Mouse (Mus musculus) gonadal fat pad, adult 2 months (tissue): ENCODE measurements around the gene Son. TPM values are rescaled to one million over a fixed set of nuclear protein-coding genes. Genes with fewer than 3 reads are reported as not detected.
"Not testable (repeated sequence)": the region's sequence is repeated elsewhere in the genome, so short reads cannot be mapped to it uniquely, and the experiment has no call there.

Experiments
- DNase-seq: peaks from one replicate; pipeline ENCODE4 v3.0.0-alpha.2; 2012; ENCODE audit warnings: low read depth
- polyA plus RNA-seq: library from polyadenylated mRNA; depleted of rRNA; stranded (reverse); fragments of >200 nt; gene quantifications from 2 replicates; pipeline ENCODE4 v1.2.3, GENCODE M21; 2012

Son gene
- polyA plus RNA-seq, 1 experiment = 110 TPM

DNA sequence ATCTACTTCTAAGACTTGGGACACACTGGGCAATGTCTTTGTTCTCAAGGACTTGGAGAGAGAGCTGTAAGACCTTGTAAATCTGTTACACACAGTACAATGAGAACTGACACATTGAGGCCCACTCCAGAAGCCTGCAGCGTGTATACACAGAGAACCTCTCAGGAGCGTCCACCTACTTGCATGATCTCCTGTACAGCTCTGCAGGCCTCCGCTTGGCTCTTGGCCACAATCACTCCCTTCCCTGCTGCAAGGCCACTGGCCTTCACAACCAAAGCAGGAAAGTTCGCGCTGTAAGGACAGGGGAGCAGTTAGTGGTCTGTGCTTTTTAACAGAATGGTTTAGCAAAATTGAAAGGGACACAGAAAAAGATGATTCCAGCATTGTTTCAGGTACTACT, 8.1 kb upstream of the Son start:
- DNase-seq = no peak

DNA sequence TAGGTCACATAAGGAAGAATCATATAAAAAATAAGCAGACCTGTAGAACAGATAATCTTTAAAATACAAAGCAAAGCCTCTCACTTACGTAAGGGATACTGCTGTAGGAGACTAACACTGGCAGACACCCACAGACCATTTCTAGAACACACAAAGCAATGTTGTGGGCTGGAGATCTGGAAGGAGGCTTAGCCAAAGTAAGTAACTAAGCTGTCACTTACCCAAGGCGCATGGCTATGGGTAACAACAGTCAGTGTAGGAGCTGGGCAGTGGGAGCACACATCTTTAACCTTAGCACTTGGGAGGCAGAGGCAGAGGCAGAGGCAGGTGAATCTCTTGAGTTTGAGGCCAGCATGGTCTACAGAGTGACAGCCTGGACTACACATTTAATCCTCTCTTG, 7.7 kb upstream of the Son start:
- DNase-seq = no peak

- no peak for DNase-seq
Observed at GRCm38 (mm10) chr16:91640171-91640570, 7.1 kb upstream of the Son start.

GRCm38 (mm10) chr16:91644901-91645300, 2.4 kb upstream of the Son start:
- DNase-seq = no peak

- DNase-seq = not testable (repeated sequence)
Observed at GRCm38 (mm10) chr16:91645420-91645819, 1.9 kb upstream of the Son start.

- no peak for DNase-seq
Observed at GRCm38 (mm10) chr16:91645995-91646602, 1.2 kb upstream of the Son start.

DNA sequence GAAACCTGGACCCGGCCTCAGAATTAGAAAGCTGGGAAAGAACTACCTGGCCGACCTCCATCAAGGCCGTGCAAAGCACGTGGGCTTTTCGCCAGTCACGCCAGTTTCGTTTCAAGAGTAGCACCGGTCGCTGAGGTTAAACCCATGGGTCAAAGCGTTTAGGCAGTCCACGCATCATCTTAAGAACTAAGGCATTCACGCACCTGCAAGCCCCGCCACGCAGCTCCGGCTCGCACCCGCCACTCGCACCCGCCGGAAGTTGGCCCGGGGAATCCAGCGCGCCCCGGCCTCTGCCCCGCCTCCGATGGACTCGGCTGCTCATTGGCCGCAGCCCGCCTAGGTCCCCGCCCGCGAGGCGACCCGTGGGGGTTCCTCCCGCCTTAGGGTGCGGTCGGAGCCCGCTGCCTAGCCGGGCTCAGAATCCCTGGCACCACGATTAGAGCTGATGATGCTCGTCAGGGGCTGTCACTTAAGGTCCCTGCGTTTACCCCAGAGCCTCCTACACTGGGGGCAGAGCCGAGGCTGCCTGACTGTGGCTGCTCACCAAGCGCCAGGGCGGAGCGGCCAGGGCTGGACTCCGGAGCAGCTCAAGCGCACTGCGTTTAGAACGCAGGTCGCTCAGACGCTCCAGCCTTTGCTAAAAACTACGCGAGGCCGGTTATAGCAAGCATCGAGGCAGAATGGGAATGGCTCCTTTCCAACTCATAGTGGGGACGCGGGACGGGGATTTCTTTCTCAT, 456 bp upstream of the Son start, which contains the start of gene Gart:
TSS of gene Gart (minus strand) at position 272 of the 739 bp plus-strand sequence.
- DNase-seq = no peak

DNA sequence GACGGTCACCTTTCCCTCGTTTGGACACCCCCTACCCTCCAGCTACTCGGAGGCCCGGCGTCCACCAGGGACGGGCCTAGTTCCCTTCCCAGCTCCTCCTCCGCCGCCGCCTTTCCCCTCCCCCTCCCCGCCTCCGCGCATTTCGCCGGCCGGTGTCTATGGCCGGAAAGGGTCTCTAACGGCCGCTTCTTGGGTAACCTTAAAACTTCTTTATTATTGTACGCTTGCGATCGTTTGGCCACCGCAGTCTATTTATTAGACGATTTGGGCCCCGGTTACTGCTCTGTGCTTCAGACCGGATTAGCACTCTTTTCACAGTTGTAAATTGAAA, 879 bp downstream of the Son start:
- DNase-seq = no peak

DNA sequence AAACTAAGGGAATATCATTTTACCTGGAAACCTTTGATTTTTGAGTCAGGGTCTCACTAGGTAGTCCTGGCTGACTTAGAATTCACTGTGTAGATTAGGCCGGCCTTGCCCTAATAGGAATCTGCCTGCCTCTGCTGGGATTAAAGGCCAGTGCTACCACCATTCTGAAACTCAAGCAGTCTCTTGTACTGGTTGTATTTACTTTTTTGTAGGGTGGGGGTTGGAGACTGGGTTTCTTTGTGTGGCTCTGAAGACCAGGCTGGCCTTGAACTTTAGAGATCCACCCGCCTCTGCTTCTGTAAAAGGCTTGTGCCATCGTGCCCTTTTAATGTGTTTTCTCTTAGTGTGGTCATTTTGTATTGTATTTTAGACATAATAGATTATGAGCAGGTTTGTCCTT, 1.9 kb downstream of the Son start:
- no peak for DNase-seq

GRCm38 (mm10) chr16:91649781-91650180, 2.5 kb downstream of the Son start:
- no peak for DNase-seq

GRCm38 (mm10) chr16:91652191-91652590, 4.9 kb downstream of the Son start:
- no peak for DNase-seq

- no peak for DNase-seq
Observed at GRCm38 (mm10) chr16:91655285-91655684, 8.0 kb downstream of the Son start.

DNA sequence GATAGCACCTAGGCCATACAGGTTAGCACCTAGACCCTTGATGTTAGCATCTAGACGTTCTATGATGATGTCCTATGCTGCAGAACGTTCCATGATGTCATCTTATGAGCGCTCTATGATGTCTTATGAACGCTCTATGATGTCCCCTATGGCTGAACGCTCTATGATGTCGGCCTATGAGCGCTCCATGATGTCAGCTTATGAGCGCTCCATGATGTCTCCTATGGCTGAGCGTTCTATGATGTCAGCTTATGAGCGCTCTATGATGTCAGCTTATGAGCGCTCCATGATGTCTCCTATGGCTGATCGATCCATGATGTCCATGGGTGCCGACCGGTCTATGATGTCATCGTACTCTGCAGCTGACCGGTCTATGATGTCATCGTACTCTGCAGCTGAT, 10.0 kb downstream of the Son start:
- DNase-seq = no peak

GRCm38 (mm10) chr16:91658471-91658870, 11.2 kb downstream of the Son start:
- no peak for DNase-seq

GRCm38 (mm10) chr16:91659798-91660197, 12.5 kb downstream of the Son start:
- no peak for DNase-seq

- no peak for DNase-seq
Observed at GRCm38 (mm10) chr16:91661397-91661796, 14.1 kb downstream of the Son start.

- DNase-seq = no peak
Observed at GRCm38 (mm10) chr16:91662336-91662735, 15.0 kb downstream of the Son start.

GRCm38 (mm10) chr16:91663795-91664194, 16.5 kb downstream of the Son start:
- DNase-seq = no peak

DNA sequence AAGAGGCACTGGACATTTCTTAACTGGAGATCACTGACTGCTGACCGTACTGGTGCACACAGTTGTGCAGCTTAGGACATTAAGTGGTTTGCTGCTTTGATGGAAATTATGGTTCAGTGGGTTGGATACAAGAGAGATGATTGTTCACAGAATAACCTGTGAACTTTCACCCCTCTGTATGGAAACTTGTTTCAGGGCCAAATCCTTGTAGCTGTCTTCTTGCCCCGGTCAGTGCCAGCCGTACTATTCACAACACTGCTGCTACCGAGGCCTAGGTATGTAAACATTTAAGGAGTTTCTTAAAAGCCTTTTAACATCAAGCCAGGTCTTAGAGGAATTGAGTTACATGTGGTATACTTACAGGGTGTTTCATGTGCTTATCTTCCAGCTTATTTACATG, 27.2 kb downstream of the Son start:
- DNase-seq = no peak

DNA sequence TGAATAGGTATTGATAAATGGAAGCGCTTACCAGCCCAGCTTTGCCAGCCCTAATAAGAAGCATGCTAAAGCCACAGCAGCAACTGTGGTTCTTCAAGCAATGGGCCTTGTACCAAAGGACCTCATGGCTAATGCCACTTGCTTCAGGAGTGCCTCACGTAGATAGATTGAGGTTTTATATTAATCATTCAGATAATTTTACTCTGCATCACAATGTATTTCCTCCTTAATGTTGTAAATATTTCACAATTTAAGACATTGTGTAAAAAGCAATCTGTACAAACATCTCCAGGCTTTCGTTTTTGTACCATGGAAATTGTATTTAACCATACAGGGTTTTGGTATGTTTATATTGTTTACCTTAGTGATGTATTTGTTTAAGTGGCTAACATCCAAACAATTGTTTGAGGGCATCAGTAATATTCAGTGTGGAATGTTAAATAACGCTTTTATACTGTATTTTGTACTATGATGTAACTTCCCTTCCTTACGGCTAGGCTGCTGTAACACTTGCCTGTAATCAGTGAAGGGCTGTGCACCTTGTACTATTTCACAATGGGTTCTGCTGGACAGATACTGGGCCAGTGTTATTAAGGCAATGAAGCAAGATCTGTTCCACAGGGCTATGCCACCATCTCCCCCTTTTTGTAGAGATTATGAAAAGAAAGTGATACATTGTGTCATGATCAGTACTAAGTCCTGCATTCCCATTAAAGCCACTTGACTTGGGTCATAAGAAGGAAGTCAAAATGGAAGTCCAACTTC, 31.0 kb downstream of the Son start:
- peak; percentile 30 for DNase-seq

DNA sequence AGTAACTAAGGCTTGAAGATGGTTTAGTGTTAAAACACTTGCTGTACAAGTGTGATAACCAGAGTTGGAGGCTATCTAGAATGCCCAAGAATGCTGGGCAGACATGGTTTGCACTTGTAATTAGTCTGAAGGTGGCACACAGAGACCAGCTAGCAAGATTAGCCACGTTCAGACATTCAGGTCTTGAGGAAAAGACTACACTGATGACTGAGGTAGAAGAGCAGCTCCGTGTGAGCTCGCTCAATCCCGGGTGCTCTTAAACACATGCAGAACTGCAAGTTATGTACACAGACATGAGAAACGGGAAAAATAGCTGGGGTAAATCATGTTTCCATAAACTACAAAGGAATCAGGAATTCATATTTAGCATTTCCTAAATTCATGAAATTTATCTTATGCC, 33.4 kb downstream of the Son start:
- no peak for DNase-seq

DNA sequence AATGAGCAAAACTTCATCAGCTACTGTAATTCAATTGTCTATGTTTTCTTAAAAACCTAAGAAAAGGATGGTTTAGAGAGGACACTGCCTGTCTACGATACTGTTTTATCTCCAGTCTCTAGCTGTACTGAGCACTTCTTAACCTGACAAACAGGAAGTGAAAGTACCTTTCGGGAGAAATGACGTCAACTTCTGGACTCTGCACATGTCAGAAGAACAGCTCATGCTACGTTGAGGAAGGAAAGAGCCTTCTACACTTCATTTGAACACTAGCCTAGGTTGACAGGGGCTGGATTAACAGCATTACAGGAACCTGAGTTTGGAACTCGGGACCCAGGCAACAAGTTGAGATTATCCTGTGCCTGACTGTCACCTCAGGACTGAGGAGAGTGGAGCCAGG, 38.2 kb downstream of the Son start:
- DNase-seq = no peak

- DNase-seq = no peak
Observed at GRCm38 (mm10) chr16:91686369-91686768, 39.1 kb downstream of the Son start.
